Comparison of ENCODE assay signal across 8 mouse cellular contexts in the genomic region with DNA sequence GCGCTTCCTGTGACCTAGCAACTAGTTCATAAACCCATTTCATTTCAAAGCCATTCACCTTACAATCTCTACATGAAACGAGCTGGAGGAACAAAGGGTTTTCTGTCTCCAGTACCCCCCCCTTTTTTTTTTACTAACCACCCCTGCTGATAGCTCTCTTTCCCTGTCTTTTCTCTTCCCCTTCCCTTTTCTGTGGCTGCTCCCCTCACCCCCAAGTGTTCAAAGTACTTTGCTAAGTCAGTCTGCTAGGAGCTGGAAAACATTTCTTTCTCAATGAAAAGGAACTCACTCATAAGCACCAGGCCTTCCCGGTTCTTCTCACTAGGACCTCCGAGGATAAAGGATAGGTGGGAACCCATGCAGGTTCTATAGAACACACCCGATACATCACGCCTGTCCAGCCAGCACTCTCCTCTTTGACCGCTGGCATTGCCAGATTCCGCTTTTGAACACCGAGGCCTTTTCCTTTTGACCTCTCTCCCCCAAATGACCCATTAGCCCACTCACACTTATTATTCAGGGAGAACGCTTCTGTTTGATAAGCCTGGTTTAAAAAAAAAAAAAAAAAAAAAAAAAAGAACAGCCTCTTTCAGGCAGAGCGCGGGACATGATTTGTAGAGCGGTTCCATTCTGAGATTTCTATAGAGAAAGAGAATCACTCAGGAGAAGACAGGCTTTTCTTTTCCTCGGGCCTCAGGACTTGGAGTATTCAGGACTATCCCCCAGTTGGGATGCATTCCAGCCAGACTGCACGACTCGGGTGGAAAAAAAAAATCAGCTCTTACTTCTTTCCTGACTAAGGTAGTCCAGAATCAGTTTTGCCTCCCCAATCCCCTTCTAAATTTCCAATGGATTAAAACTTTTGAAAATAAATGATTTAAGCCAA.
DNase-seq lines count a peak whose midpoint lies in the region; ATAC-seq and TF ChIP-seq lines count a peak whose summit lies in the region.

No protein-coding gene starts in this region.

- peak overlapping the region; percentile 36 for H3K9ac ChIP-seq in forebrain, embryonic 12.5 days
- H3K9ac ChIP-seq in liver, embryonic 14.5 days (replicated peaks) = no peak overlapping the region

- H3K9me3 ChIP-seq in forebrain, embryonic 12.5 days = no peaks in the 10 kb centered on the region
- H3K9me3 ChIP-seq in liver, embryonic 14.5 days (ENCODE audit: control insufficient read depth, low read length) = no peaks in the 10 kb centered on the region

- H3K4me1 ChIP-seq in forebrain, embryonic 12.5 days = peaks cover 46% of the 10 kb centered on the region
- H3K4me1 ChIP-seq in liver, embryonic 14.5 days (replicated peaks; ENCODE audit: control insufficient read depth in 2 of 2, insufficient read depth in 2 of 2, low read length in 1 of 2) = peaks cover 0 to 5% of the 10 kb centered on the region in 2 experiments; a peak in 1 of 4 replicates

- H3K27ac ChIP-seq in forebrain, embryonic 12.5 days = peak overlapping the region; percentile 92
- H3K27ac ChIP-seq in liver, embryonic 14.5 days = no peak overlapping the region

- DNase-seq in cerebellum, adult 8-10 months = peak; percentile 4
- no peak for DNase-seq in cerebellum, adult 9-11 months
- DNase-seq in liver, embryonic 14.5 days (ENCODE audit: low read depth in 3 of 3, low spot score in 3 of 3) = no peak
- no peak for DNase-seq in layer of hippocampus, adult 9-10 months (ENCODE audit: low spot score)
- DNase-seq in left cerebral cortex, adult 11 months (ENCODE audit: low spot score) = no peak

- H3K4me2 ChIP-seq in forebrain, embryonic 12.5 days = peak overlapping the region; percentile 76
- H3K4me2 ChIP-seq in liver, embryonic 14.5 days (ENCODE audit: low read depth) = peak overlapping the region; percentile 72

- TF ChIP-seq EP300 in liver, embryonic 14.5 days (IDR thresholded peaks at IDR 0.05; ENCODE audit: low read depth) = no peak

- WGBS in forebrain, embryonic 12.5 days = under 1% methylated on average over 16 of the region's 16 CpGs
- WGBS in liver, embryonic 14.5 days (ENCODE audit: insufficient replicate concordance) = 6% methylated on average over 16 of the region's 16 CpGs

- no peaks in the 10 kb centered on the region for H3K27me3 ChIP-seq in forebrain, embryonic 12.5 days
- peaks cover 9% of the 10 kb centered on the region for H3K27me3 ChIP-seq in liver, embryonic 14.5 days (ENCODE audit: control insufficient read depth, insufficient read depth, low read length)

- peak overlapping the region; percentile 58 for H3K4me3 ChIP-seq in forebrain, embryonic 12.5 days (replicated peaks)
- peak overlapping the region; percentile 22 to 56 for H3K4me3 ChIP-seq in liver, embryonic 14.5 days (ENCODE audit: insufficient read depth in 1 of 2, low read depth in 2 of 2, low read length in 2 of 2)

- no peak for TF ChIP-seq CTCF in liver, embryonic 14.5 days (IDR thresholded peaks at IDR 0.05; ENCODE audit: low read depth)

- peak; percentile 36 for ATAC-seq in CD4-positive, CD25-positive, alpha-beta regulatory T cell, adult 4 months
- peak; percentile 37 for ATAC-seq in forebrain, embryonic 12.5 days (ENCODE audit: low FRiP score)
- ATAC-seq in liver, embryonic 14.5 days (ENCODE audit: insufficient read depth) = no peak
- no peak for ATAC-seq in monocyte, adult 5-6 weeks (replicated peaks; ENCODE audit: insufficient number of reproducible peaks, low FRiP score, low TSS enrichment, poor library complexity, severe bottlenecking)

- H3K36me3 ChIP-seq in forebrain, embryonic 12.5 days (replicated peaks) = no peaks in the 10 kb centered on the region
- H3K36me3 ChIP-seq in liver, embryonic 14.5 days (replicated peaks; ENCODE audit: control insufficient read depth, insufficient read depth, low read depth) = no peaks in the 10 kb centered on the region

Comparison
In these comparisons a context has a peak if more than half of its experiments do, and no peak if none do; other contexts are left out.
1. ATAC-seq: peak in CD4-positive, CD25-positive, alpha-beta regulatory T cell, adult 4 months (single experiment) and forebrain, embryonic 12.5 days (single experiment); none in liver, embryonic 14.5 days (single experiment) and monocyte, adult 5-6 weeks (single experiment).